Mouse (Mus musculus): Measurements from ENCODE around the gene Mpnd. TPM values are rescaled to one million over a fixed set of nuclear protein-coding genes. Genes with fewer than 3 reads are reported as not detected.

Gene Mpnd
- polyA plus RNA-seq, 1 experiment = 92.1 TPM

DNA sequence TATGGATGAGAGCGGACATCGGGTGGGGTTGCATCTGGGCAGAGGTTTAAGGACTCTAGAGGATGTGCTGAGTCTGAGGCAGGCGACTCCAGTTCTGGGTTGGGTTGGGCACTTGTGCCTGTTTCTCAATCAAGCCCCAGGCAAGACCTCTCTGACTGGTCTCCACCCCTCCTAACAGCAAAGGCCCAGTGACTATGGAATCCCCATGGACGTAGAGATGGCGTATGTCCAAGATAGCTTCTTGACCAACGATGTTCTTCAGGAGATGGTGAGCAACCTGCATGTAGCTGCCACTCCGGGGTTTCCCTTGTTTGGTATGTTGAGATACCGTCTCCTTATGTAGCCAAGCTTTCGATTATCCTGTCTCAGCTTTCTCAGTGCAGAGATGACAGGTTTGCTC, 9.8 kb downstream of the Mpnd start:
- TF ChIP-seq POLR2AphosphoS2 (IDR thresholded peaks at IDR 0.05; ENCODE audit: insufficient read length, low read depth) = no peak
- no peak for TF ChIP-seq TCF3 (IDR thresholded peaks at IDR 0.05; ENCODE audit: insufficient read length, low read depth)
- TF ChIP-seq TCF12 (IDR thresholded peaks at IDR 0.05; ENCODE audit: insufficient read depth, poor library complexity, severe bottlenecking) = no peak
- TF ChIP-seq SRF (IDR thresholded peaks at IDR 0.05; ENCODE audit: control insufficient read depth, insufficient read length, low read depth) = no peak
- no peak for TF ChIP-seq MYOG (IDR thresholded peaks at IDR 0.05; ENCODE audit: control insufficient read depth in 1 of 3, insufficient read depth in 1 of 3, insufficient read length in 2 of 3, low read depth in 2 of 3)
- no peak for TF ChIP-seq E2F4 (IDR thresholded peaks at IDR 0.05; ENCODE audit: insufficient read depth)
- TF ChIP-seq POLR2A (IDR thresholded peaks at IDR 0.05; ENCODE audit: insufficient read length, low read depth) = no peak
- no peak for TF ChIP-seq REST (IDR thresholded peaks at IDR 0.05; ENCODE audit: insufficient read depth, insufficient read length)
- TF ChIP-seq MAX (IDR thresholded peaks at IDR 0.05; ENCODE audit: low read depth) = no peak
- TF ChIP-seq CEBPB (IDR thresholded peaks at IDR 0.05; ENCODE audit: insufficient read depth, poor library complexity, severe bottlenecking) = no peak
- TF ChIP-seq USF1 (IDR thresholded peaks at IDR 0.05; ENCODE audit: low read depth) = no peak
- no peak for TF ChIP-seq MYOD1 (IDR thresholded peaks at IDR 0.05; ENCODE audit: control insufficient read depth in 1 of 3, insufficient read length in 2 of 3, low read depth in 2 of 3)
- no peaks in the 10 kb centered on the region for H3K27me3 ChIP-seq (ENCODE audit: control insufficient read depth, insufficient read depth, insufficient read length)

DNA sequence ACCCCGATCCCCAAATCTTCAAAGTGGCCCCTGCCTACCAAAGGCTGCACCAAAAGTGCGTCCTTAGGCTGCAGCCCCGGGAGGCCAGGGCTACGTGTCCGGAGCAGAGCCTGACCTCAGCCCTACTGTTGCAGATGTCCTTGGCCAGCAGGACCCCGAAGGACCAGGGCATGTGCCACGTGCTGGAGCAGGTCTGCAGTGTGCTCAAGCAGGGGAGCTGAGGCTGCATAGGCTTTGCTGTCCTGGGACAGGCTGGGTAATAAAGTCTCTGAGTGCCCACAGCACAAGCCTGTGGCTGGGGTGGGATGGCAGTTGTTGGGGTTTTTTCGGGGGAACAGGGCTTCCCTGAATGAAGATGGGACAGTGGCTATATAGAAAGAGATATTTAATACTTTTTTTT, 10.9 kb downstream of the Mpnd start:
- Histone ChIP-seq H3K36me3 (ENCODE audit: control insufficient read depth, insufficient read depth) (peaks cover 26% of the 10 kb centered on the region), H3ac (ENCODE audit: control insufficient read depth, insufficient read length) (no peak overlapping the region), H3K27me3 (ENCODE audit: control insufficient read depth, insufficient read depth, insufficient read length) (no peaks in the 10 kb centered on the region), H3K79me2 (ENCODE audit: control insufficient read depth, insufficient read depth) (peaks cover 11% of the 10 kb centered on the region), H3K4me2 (ENCODE audit: low read depth) (no peak overlapping the region), H3K4me3 (no peak overlapping the region)
- TF ChIP-seq TCF12 (IDR thresholded peaks at IDR 0.05; ENCODE audit: insufficient read depth, poor library complexity, severe bottlenecking) (no peak), MYOD1 (IDR thresholded peaks at IDR 0.05; ENCODE audit: control insufficient read depth in 1 of 3, insufficient read length in 2 of 3, low read depth in 2 of 3) (no peak), POLR2A (IDR thresholded peaks at IDR 0.05; ENCODE audit: insufficient read length, low read depth) (peak; percentile 57), MYOG (IDR thresholded peaks at IDR 0.05; ENCODE audit: control insufficient read depth in 1 of 3, insufficient read depth in 1 of 3, insufficient read length in 2 of 3, low read depth in 2 of 3) (no peak), POLR2AphosphoS2 (IDR thresholded peaks at IDR 0.05; ENCODE audit: insufficient read length, low read depth) (peak; percentile 62), SRF (IDR thresholded peaks at IDR 0.05; ENCODE audit: control insufficient read depth, insufficient read length, low read depth) (no peak), TCF3 (IDR thresholded peaks at IDR 0.05; ENCODE audit: insufficient read length, low read depth) (no peak), E2F4 (IDR thresholded peaks at IDR 0.05; ENCODE audit: insufficient read depth) (no peak)

More for the DNA sequence above, 9.8 kb downstream of the Mpnd start:
- Histone ChIP-seq H3K36me3 (ENCODE audit: control insufficient read depth, insufficient read depth) (peaks cover 26% of the 10 kb centered on the region), H3K79me2 (ENCODE audit: control insufficient read depth, insufficient read depth) (peaks cover 4% of the 10 kb centered on the region), H3K4me3 (no peak overlapping the region), H3ac (ENCODE audit: control insufficient read depth, insufficient read length) (no peak overlapping the region), H3K4me2 (ENCODE audit: low read depth) (no peak overlapping the region)

- Histone ChIP-seq H3K36me3 (ENCODE audit: control insufficient read depth, insufficient read depth) (peaks cover 20% of the 10 kb centered on the region), H3K79me2 (ENCODE audit: control insufficient read depth, insufficient read depth) (peaks cover 18% of the 10 kb centered on the region), H3K4me2 (ENCODE audit: low read depth) (no peak overlapping the region), H3K27me3 (ENCODE audit: control insufficient read depth, insufficient read depth, insufficient read length) (no peaks in the 10 kb centered on the region), H3K4me3 (no peak overlapping the region), H3ac (ENCODE audit: control insufficient read depth, insufficient read length) (no peak overlapping the region)
- TF ChIP-seq CEBPB (IDR thresholded peaks at IDR 0.05; ENCODE audit: insufficient read depth, poor library complexity, severe bottlenecking) = no peak
- no peak for TF ChIP-seq E2F4 (IDR thresholded peaks at IDR 0.05; ENCODE audit: insufficient read depth)
- TF ChIP-seq MYOG (IDR thresholded peaks at IDR 0.05; ENCODE audit: control insufficient read depth in 1 of 3, insufficient read depth in 1 of 3, insufficient read length in 2 of 3, low read depth in 2 of 3) = peak in 2 of 3 experiments; percentile 56 to 81
- TF ChIP-seq USF1 (IDR thresholded peaks at IDR 0.05; ENCODE audit: low read depth) = no peak
- TF ChIP-seq MAX (IDR thresholded peaks at IDR 0.05; ENCODE audit: low read depth) = no peak
- TF ChIP-seq REST (IDR thresholded peaks at IDR 0.05; ENCODE audit: insufficient read depth, insufficient read length) = no peak
- peak; percentile 39 for TF ChIP-seq POLR2A (IDR thresholded peaks at IDR 0.05; ENCODE audit: insufficient read length, low read depth)
- peak in 2 of 3 experiments; percentile 27 to 34 for TF ChIP-seq MYOD1 (IDR thresholded peaks at IDR 0.05; ENCODE audit: control insufficient read depth in 1 of 3, insufficient read length in 2 of 3, low read depth in 2 of 3)
- no peak for TF ChIP-seq SRF (IDR thresholded peaks at IDR 0.05; ENCODE audit: control insufficient read depth, insufficient read length, low read depth)
- no peak for TF ChIP-seq TCF3 (IDR thresholded peaks at IDR 0.05; ENCODE audit: insufficient read length, low read depth)
- no peak for TF ChIP-seq TCF12 (IDR thresholded peaks at IDR 0.05; ENCODE audit: insufficient read depth, poor library complexity, severe bottlenecking)
- TF ChIP-seq POLR2AphosphoS2 (IDR thresholded peaks at IDR 0.05; ENCODE audit: insufficient read length, low read depth) = peak; percentile 87
These were observed 11.6 kb downstream of the Mpnd start for GRCm38 (mm10) chr17:56016793-56017785.

- Histone ChIP-seq H3K4me2 (ENCODE audit: low read depth) (no peak overlapping the region), H3K27me3 (ENCODE audit: control insufficient read depth, insufficient read depth, insufficient read length) (no peaks in the 10 kb centered on the region), H3K4me3 (no peak overlapping the region), H3K79me2 (ENCODE audit: control insufficient read depth, insufficient read depth) (peaks cover 25% of the 10 kb centered on the region), H3K36me3 (ENCODE audit: control insufficient read depth, insufficient read depth) (peaks cover 15% of the 10 kb centered on the region), H3ac (ENCODE audit: control insufficient read depth, insufficient read length) (no peak overlapping the region)
- TF ChIP-seq SRF (IDR thresholded peaks at IDR 0.05; ENCODE audit: control insufficient read depth, insufficient read length, low read depth) = no peak
- no peak for TF ChIP-seq POLR2A (IDR thresholded peaks at IDR 0.05; ENCODE audit: insufficient read length, low read depth)
- no peak for TF ChIP-seq TCF12 (IDR thresholded peaks at IDR 0.05; ENCODE audit: insufficient read depth, poor library complexity, severe bottlenecking)
- no peak for TF ChIP-seq MYOG (IDR thresholded peaks at IDR 0.05; ENCODE audit: control insufficient read depth in 1 of 3, insufficient read depth in 1 of 3, insufficient read length in 2 of 3, low read depth in 2 of 3)
- no peak for TF ChIP-seq REST (IDR thresholded peaks at IDR 0.05; ENCODE audit: insufficient read depth, insufficient read length)
- no peak for TF ChIP-seq E2F4 (IDR thresholded peaks at IDR 0.05; ENCODE audit: insufficient read depth)
- TF ChIP-seq USF1 (IDR thresholded peaks at IDR 0.05; ENCODE audit: low read depth) = no peak
- TF ChIP-seq CEBPB (IDR thresholded peaks at IDR 0.05; ENCODE audit: insufficient read depth, poor library complexity, severe bottlenecking) = no peak
- TF ChIP-seq MAX (IDR thresholded peaks at IDR 0.05; ENCODE audit: low read depth) = no peak
- TF ChIP-seq TCF3 (IDR thresholded peaks at IDR 0.05; ENCODE audit: insufficient read length, low read depth) = no peak
- TF ChIP-seq POLR2AphosphoS2 (IDR thresholded peaks at IDR 0.05; ENCODE audit: insufficient read length, low read depth) = no peak
These were observed 12.3 kb downstream of the Mpnd start for GRCm38 (mm10) chr17:56017848-56018247.

Measured in myocyte (in vitro differentiated cells).